Mouse (Mus musculus) bone marrow, adult 2 months (tissue): Measurements from ENCODE around the gene Ncaph2. TPM values are rescaled to one million over a fixed set of nuclear protein-coding genes. Genes with fewer than 3 reads are reported as not detected.

ENCODE experiments used
- H3K27ac ChIP-seq: fragments of 200-500 bp; 2 replicates; pipeline ENCODE4 v1.5.1; 2012; ENCODE audit warnings: low read depth, mild to moderate bottlenecking, control low read depth, inconsistent platforms, low read length; ENCODE audit not compliant: control insufficient read depth, poor library complexity, insufficient read depth
- H3K4me1 ChIP-seq: fragments of 200-500 bp; 2 replicates; pipeline ENCODE4 v1.6.1; 2011; ENCODE audit warnings: low read length; ENCODE audit not compliant: control insufficient read depth, insufficient read depth
- H3K4me3 ChIP-seq: fragments of 200-500 bp; replicated peaks from 2 replicates; pipeline ENCODE3; 2011; ENCODE audit warnings: mild to moderate bottlenecking, low read depth, low read length, control low read depth; ENCODE audit not compliant: control insufficient read depth
- CTCF ChIP-seq: fragments of 200-500 bp; IDR thresholded peaks from 2 replicates; pipeline ENCODE4 v1.5.1; 2011; ENCODE audit warnings: low read length, control low read depth; ENCODE audit not compliant: control insufficient read depth, insufficient read depth
- POLR2A ChIP-seq: fragments of 200-500 bp; IDR thresholded peaks from 2 replicates; pipeline ENCODE4 v1.6.1; 2011; ENCODE audit warnings: low read depth, mild to moderate bottlenecking, control low read depth, low read length, borderline replicate concordance; ENCODE audit not compliant: control insufficient read depth
- WGBS: fragments of 180-500 bp; shearing (Covaris S2); methylation state at CpG from one replicate; pipeline ENCODE4 v1.1.7; 2018; 5-methylcytosine and 5-hydroxymethylcytosine counted together
- polyA plus RNA-seq: library from polyadenylated mRNA; stranded (reverse); fragments of >200 nt; gene quantifications from 2 replicates; pipeline ENCODE4 v1.2.4, GENCODE M21; 2011; ENCODE audit warnings: low replicate concordance; ENCODE audit not compliant: missing spikeins, insufficient read depth, insufficient read length

The Ncaph2 gene
- polyA plus RNA-seq, result 144 and 191 TPM in 2 replicates

- TF ChIP-seq POLR2A, result peak; percentile 82
- no peak for TF ChIP-seq CTCF
- peak within 1 kb of the TSS; percentile 71 for H3K27ac ChIP-seq
- no peaks in the 10 kb centered on the region for H3K4me1 ChIP-seq
- WGBS, result under 1% methylated on average over 64 of the region's 64 CpGs
- peak within 1 kb of the TSS; percentile 88 for H3K4me3 ChIP-seq
Observed at GRCm38 (mm10) chr15:89355241-89356187, at the start of gene Ncaph2, which contains the start of gene Lmf2. TSS of gene Ncaph2 (plus strand) at chr15:89355719. TSS of gene Lmf2 (minus strand) at chr15:89355659.

GRCm38 (mm10) chr15:89305966-89306365 is 49.6 kb upstream of the Ncaph2 start:
- H3K4me1 ChIP-seq, result peaks cover 8% of the 10 kb centered on the region; the same call in 1 of the 2 replicates
- WGBS, result 82% methylated on average over 1 of the region's 1 CpGs

GRCm38 (mm10) chr15:89307461-89307860 is 48.1 kb upstream of the Ncaph2 start:
- Histone ChIP-seq H3K27ac (no peak overlapping the region), H3K4me1 (peaks cover 8% of the 10 kb centered on the region; the same call in 1 of the 2 replicates), H3K4me3 (no peak overlapping the region)
- no peak for TF ChIP-seq CTCF
- TF ChIP-seq POLR2A, result no peak
- 63% methylated on average over 13 of the region's 13 CpGs for WGBS

More at GRCm38 (mm10) chr15:89305966-89306365, 49.6 kb upstream of the Ncaph2 start:
- no peak for TF ChIP-seq POLR2A
- no peak for TF ChIP-seq CTCF
- Histone ChIP-seq H3K4me3 (no peak overlapping the region), H3K27ac (no peak overlapping the region)

GRCm38 (mm10) chr15:89308406-89309139 is 46.9 kb upstream of the Ncaph2 start:
- Histone ChIP-seq H3K4me1 (peaks cover 13% of the 10 kb centered on the region; the same call in 1 of the 2 replicates), H3K4me3 (no peak overlapping the region), H3K27ac (no peak overlapping the region)
- TF ChIP-seq CTCF (no peak), POLR2A (no peak)
- WGBS, result 57% methylated on average over 7 of the region's 7 CpGs

- TF ChIP-seq CTCF, result no peak
- TF ChIP-seq POLR2A, result no peak
- WGBS, result 5% methylated on average over 6 of the region's 6 CpGs
- H3K4me1 ChIP-seq, result peaks cover 16% of the 10 kb centered on the region
- peak overlapping the region; percentile 38 for H3K27ac ChIP-seq
- no peak overlapping the region for H3K4me3 ChIP-seq
Observed at GRCm38 (mm10) chr15:89309962-89310498, 45.5 kb upstream of the Ncaph2 start.

GRCm38 (mm10) chr15:89313359-89313758 is 42.2 kb upstream of the Ncaph2 start:
- 73% methylated on average over 4 of the region's 4 CpGs for WGBS
- TF ChIP-seq CTCF (no peak), POLR2A (no peak)
- Histone ChIP-seq H3K4me1 (peaks cover 16% of the 10 kb centered on the region), H3K27ac (no peak overlapping the region), H3K4me3 (no peak overlapping the region)

- WGBS, result 26% methylated on average over 3 of the region's 3 CpGs
- H3K4me1 ChIP-seq, result peaks cover 16% of the 10 kb centered on the region
- TF ChIP-seq CTCF, result no peak
- TF ChIP-seq POLR2A, result no peak
- H3K4me3 ChIP-seq, result peak overlapping the region; percentile 91
- no peak overlapping the region for H3K27ac ChIP-seq
Observed at GRCm38 (mm10) chr15:89314107-89314506, 41.4 kb upstream of the Ncaph2 start.
